Mouse (Mus musculus) myocyte (in vitro differentiated cells): ENCODE data around the gene Tex2.

Experiments
- CEBPB ChIP-seq: IDR thresholded peaks from 2 replicates; pipeline ENCODE4 v1.6.1; 2011; ENCODE audit warnings: mild to moderate bottlenecking, moderate library complexity; ENCODE audit not compliant: poor library complexity, insufficient read depth, severe bottlenecking
- E2F4 ChIP-seq: IDR thresholded peaks from one replicate; pipeline ENCODE4 v1.6.1; 2011; ENCODE audit warnings: mild to moderate bottlenecking, control low read depth, moderate library complexity; ENCODE audit not compliant: insufficient read depth
- MAX ChIP-seq: IDR thresholded peaks from one replicate; pipeline ENCODE4 v1.6.1; 2011; ENCODE audit warnings: low read depth, mild to moderate bottlenecking, control low read depth
- MYOD1 ChIP-seq, 3 experiments: IDR thresholded peaks; one replicate each; pipeline ENCODE4 v1.6.1; 2011; ENCODE audit warnings: control low read depth in 2 of 3, low read depth in 2 of 3, mild to moderate bottlenecking in 2 of 3, moderate library complexity in 1 of 3; ENCODE audit not compliant: insufficient read length in 2 of 3, control insufficient read depth in 1 of 3
- POLR2A ChIP-seq: IDR thresholded peaks from one replicate; pipeline ENCODE4 v1.6.1; 2011; ENCODE audit warnings: low read depth, mild to moderate bottlenecking, control low read depth, moderate library complexity; ENCODE audit not compliant: insufficient read length
- POLR2AphosphoS2 ChIP-seq: IDR thresholded peaks from one replicate; pipeline ENCODE4 v1.6.1; 2011; ENCODE audit warnings: low read depth, control low read depth; ENCODE audit not compliant: insufficient read length
- TCF3 ChIP-seq: IDR thresholded peaks from one replicate; pipeline ENCODE4 v1.6.1; 2011; ENCODE audit warnings: low read depth, control low read depth; ENCODE audit not compliant: insufficient read length
- USF1 ChIP-seq: IDR thresholded peaks from one replicate; pipeline ENCODE4 v1.6.1; 2011; ENCODE audit warnings: low read depth, mild to moderate bottlenecking, control low read depth, moderate library complexity

DNA sequence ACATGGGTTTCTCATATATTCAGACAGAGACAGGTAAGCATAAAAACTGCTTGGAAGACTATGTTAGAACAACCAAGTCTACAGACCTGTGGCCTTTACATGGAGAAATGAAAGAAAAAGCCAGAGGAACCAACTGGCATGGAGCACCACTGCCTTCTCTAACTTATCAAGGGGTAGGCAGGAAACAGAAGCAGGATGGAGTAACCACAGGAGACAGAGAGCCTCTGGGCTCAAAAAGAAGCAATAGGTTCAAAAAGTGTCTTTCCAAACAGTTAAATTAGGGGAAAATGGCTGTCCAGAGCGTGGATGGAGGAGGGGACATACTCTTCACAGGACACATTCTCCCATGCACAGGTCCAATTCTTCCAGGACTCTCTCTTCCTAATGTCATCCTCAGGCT, 141.6 kb downstream of the Tex2 start:
- TF ChIP-seq E2F4 (no peak), USF1 (no peak), CEBPB (no peak), POLR2A (no peak), MAX (no peak), MYOD1 (IDR thresholded peaks at IDR 0.05; ENCODE audit: control insufficient read depth in 1 of 3, insufficient read length in 2 of 3, low read depth in 2 of 3) (no peak), TCF3 (no peak), POLR2AphosphoS2 (no peak)
